Mouse (Mus musculus) liver, postnatal 0 days (tissue): ENCODE measurements around the gene Olfr1040.
"Not testable (repeated sequence)": the region's sequence is repeated elsewhere in the genome, so short reads cannot be mapped to it uniquely, and the experiment has no call there.

Experiments
- CTCF ChIP-seq: sonication (generic); IDR thresholded peaks from 2 replicates; pipeline ENCODE4 v1.5.1; 2016; ENCODE audit warnings: antibody characterized with exemption, low read depth
- EP300 ChIP-seq: IDR thresholded peaks from 2 replicates; pipeline ENCODE4 v1.6.1; 2016; ENCODE audit warnings: antibody characterized with exemption, low read depth, mild to moderate bottlenecking

- peak; percentile 73 for TF ChIP-seq EP300
- TF ChIP-seq CTCF = not testable (repeated sequence)
Measured at GRCm38 (mm10) chr2:86175422-86175821, 28.9 kb upstream of the Olfr1040 start.
